Mouse (Mus musculus) testis, adult 2 months (tissue): ENCODE measurements around the gene Togaram2.

Source experiments
- CTCF ChIP-seq: fragments of 200-500 bp; IDR thresholded peaks from 2 replicates; pipeline ENCODE4 v1.5.1; 2012; ENCODE audit warnings: low read depth, mild to moderate bottlenecking, inconsistent platforms, low read length, moderate library complexity; ENCODE audit not compliant: control insufficient read depth, insufficient read depth, insufficient replicate concordance
- POLR2A ChIP-seq: fragments of 200-500 bp; IDR thresholded peaks from 2 replicates; pipeline ENCODE4 v1.6.1; 2012; ENCODE audit warnings: low read depth, mild to moderate bottlenecking, inconsistent platforms, low read length, moderate library complexity; ENCODE audit not compliant: control insufficient read depth

- no peak for TF ChIP-seq POLR2A
- no peak for TF ChIP-seq CTCF
Observed at GRCm38 (mm10) chr17:71674886-71675285, 1.8 kb downstream of the Togaram2 start.
